Mouse (Mus musculus): ENCODE measurements around the gene Hic2. TPM values are rescaled to one million over a fixed set of nuclear protein-coding genes. Genes with fewer than 3 reads are reported as not detected.

Hic2 gene
- polyA plus RNA-seq, 1 experiment = 1.8 TPM

DNA sequence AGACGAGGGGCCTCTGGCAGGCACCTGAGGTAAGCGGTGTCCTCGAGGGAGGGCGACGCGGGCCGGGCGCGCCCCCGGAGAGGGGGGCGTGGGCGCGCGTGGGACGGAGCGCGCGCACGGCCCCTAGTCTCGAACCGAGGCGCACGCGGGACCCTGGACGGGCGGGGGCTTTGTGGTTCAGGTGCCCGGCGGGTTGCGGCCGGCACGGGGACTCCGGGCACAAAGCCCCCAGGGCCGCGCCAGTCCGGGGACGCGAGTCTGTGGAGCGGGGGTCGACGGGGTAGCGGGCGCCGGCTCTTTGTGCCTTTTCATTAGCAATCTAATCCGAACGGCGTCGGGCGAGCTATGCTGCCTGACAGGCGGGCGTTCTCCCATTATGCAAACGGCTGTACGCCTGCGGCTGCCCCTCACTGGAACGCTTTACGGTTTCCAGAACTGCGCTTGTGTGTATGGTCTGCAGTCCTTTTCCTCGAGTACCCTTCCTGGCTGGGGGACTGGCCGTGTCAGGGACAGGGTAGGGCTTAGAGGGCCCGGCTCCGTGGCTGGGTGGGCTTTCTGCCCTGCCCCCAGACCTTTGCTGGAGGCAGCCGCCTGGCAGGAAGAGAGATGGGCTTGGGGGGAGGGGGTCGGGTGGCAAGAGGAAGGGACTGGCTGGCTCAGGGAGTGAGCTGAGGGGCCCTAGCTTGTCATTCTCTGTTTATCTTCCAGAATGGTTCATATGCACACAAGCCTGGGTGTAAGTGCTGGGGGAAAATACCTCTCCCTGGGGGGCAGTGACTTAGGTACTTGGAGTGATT, 528 bp downstream of the Hic2 start:
- Histone ChIP-seq H3K27me3 (replicated peaks) (peaks cover 2% of the 10 kb centered on the region), H3K9me3 (peaks cover 15% of the 10 kb centered on the region), H3K4me1 (peaks cover 49% of the 10 kb centered on the region), H3K4me3 (replicated peaks) (peak overlapping the region; percentile 95), H3K36me3 (replicated peaks; ENCODE audit: low read length) (no peaks in the 10 kb centered on the region)
- no peak for TF ChIP-seq FLI1 (IDR thresholded peaks at IDR 0.05; ENCODE audit: low read length)
- TF ChIP-seq GATA1 (IDR thresholded peaks at IDR 0.05; ENCODE audit: borderline replicate concordance, low read length) = no peak

DNA sequence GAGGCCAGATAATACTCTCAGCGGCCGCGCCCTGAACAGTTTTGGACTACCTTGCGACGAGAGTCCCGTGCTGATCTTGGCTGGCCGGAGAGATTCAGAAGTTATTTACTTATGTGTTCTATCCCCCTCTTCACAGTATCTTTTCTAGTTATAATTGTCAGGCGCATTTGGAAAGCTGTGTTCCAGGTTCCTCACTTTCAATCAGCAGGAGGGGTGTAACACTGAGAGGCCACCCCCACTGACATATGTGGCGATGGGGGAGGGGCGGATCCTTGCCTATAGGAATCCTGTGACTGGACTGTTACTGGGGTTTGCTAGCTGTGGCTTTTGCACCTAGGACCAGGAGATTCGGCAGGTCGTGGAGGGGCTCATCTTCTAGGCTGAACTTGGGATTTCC, 1.1 kb downstream of the Hic2 start:
- Histone ChIP-seq H3K4me3 (replicated peaks) (peak overlapping the region; percentile 95), H3K27me3 (replicated peaks) (no peaks in the 10 kb centered on the region), H3K4me1 (peaks cover 55% of the 10 kb centered on the region), H3K9me3 (peaks cover 9% of the 10 kb centered on the region), H3K36me3 (replicated peaks; ENCODE audit: low read length) (no peaks in the 10 kb centered on the region)
- no peak for TF ChIP-seq GATA1 (IDR thresholded peaks at IDR 0.05; ENCODE audit: borderline replicate concordance, low read length)
- TF ChIP-seq FLI1 (IDR thresholded peaks at IDR 0.05; ENCODE audit: low read length) = no peak

DNA sequence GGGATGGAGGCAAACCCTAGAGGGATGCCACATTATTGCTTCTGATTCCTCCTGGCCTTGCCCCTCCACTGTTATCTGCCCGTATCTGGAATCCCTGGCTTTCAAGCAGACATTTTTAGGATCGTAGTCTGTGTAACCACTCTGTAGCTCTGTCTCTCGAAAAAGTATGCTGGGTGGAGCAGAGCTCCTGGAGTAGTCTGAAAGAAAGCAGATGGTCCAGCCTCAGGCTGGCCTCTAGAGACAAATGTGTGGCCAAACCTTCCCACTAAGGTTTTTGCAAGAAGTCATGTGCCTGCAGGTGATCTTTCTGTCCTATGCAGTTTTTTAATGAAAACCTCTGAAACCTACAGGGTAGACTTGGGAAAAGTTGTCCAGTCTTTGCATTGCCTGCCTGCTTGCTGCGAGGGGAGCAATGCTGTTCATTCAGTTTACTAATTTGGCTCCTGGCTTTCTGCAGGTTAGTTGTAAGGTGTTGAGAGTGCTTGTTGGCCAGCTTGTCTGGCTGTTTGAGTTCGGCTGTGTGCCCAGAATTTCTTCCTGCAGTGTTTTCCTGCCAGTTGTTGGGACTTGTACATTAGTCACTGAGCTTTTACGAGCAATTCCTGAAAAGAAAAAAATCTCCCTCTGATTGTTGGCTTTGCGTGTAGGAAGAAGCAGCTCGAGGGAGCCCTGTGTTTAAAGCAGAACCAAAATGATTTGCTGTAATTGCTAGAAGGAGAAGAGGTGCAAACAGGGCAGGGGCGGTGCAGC, 1.7 kb downstream of the Hic2 start:
- Histone ChIP-seq H3K27me3 (replicated peaks) (no peaks in the 10 kb centered on the region), H3K36me3 (replicated peaks; ENCODE audit: low read length) (no peaks in the 10 kb centered on the region), H3K4me1 (peaks cover 61% of the 10 kb centered on the region), H3K4me3 (replicated peaks) (peak overlapping the region; percentile 95), H3K9me3 (peaks cover 3% of the 10 kb centered on the region)
- TF ChIP-seq GATA1 (IDR thresholded peaks at IDR 0.05; ENCODE audit: borderline replicate concordance, low read length) (no peak), FLI1 (IDR thresholded peaks at IDR 0.05; ENCODE audit: low read length) (no peak)

DNA sequence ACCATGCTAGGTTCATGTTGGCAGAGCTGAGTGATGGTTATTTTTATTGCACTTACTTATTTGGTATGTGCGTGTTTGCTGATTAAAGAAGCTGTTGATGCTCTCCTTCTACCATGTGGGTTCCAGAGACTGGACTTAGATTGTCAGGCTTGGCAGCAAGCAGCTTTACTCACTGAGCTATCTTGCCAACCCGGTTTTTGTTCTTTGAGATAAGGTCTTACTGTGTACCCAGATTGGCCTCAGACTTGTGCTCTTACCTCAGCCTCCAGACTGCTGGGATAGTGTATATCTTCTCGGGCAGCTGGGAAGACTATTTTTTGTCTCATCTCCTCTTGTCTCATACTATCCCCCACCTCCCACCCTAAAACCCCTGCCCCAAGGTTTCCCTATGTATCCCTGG, 4.3 kb downstream of the Hic2 start:
- TF ChIP-seq GATA1 (IDR thresholded peaks at IDR 0.05; ENCODE audit: borderline replicate concordance, low read length) (no peak), FLI1 (IDR thresholded peaks at IDR 0.05; ENCODE audit: low read length) (no peak)
- H3K36me3 ChIP-seq (replicated peaks; ENCODE audit: low read length) = no peaks in the 10 kb centered on the region
- peaks cover 69% of the 10 kb centered on the region for H3K4me1 ChIP-seq
- H3K27me3 ChIP-seq (replicated peaks) = no peaks in the 10 kb centered on the region
- H3K9me3 ChIP-seq = no peaks in the 10 kb centered on the region
- peak overlapping the region; percentile 29 for H3K4me3 ChIP-seq (replicated peaks)

DNA sequence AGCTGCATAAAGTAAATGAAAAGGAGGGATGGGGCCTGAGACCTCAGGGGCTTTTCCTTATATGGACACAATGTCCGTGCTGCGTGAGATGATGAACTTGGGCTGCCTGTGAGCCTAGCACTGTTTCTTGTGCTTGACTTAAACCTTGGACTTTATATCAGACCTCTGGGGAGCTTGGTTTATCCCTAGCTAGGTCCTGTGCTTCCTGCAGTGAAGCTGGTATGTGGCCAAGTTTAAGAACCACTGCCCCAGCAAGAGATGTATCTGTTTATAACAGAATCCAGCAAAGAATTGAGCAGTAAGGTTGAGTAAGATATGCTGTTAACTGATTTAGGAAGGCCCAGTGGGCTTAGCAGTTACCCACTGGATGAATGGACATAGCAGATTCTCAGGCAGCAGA, 6.0 kb downstream of the Hic2 start:
- H3K36me3 ChIP-seq (replicated peaks; ENCODE audit: low read length) = no peaks in the 10 kb centered on the region
- H3K9me3 ChIP-seq = no peaks in the 10 kb centered on the region
- peaks cover 67% of the 10 kb centered on the region for H3K4me1 ChIP-seq
- no peaks in the 10 kb centered on the region for H3K27me3 ChIP-seq (replicated peaks)
- H3K4me3 ChIP-seq (replicated peaks) = no peak overlapping the region
- no peak for TF ChIP-seq GATA1 (IDR thresholded peaks at IDR 0.05; ENCODE audit: borderline replicate concordance, low read length)
- no peak for TF ChIP-seq FLI1 (IDR thresholded peaks at IDR 0.05; ENCODE audit: low read length)

DNA sequence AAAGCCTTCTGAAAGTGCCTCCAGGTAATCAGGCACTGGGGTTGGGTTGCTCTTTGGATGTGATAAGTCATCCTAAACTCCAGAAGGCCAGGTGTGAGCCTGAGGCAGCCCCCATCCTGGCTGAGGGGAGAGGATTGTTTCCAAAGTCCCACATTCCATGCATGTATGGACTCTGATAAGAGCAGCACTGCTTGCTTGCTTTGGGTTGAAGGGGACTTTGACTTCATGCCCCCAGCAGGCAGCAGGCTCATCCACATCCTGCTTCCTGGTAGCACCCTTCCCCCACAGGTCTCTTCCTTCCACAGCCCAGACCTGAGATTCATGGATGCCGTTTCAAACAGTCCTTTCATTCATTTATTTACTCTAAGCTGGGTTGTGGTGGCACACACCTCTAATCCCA, 10.4 kb downstream of the Hic2 start:
- Histone ChIP-seq H3K9me3 (no peaks in the 10 kb centered on the region), H3K36me3 (replicated peaks; ENCODE audit: low read length) (no peaks in the 10 kb centered on the region), H3K27me3 (replicated peaks) (no peaks in the 10 kb centered on the region), H3K4me3 (replicated peaks) (no peak overlapping the region), H3K4me1 (peaks cover 42% of the 10 kb centered on the region)
- TF ChIP-seq FLI1 (IDR thresholded peaks at IDR 0.05; ENCODE audit: low read length) (no peak), GATA1 (IDR thresholded peaks at IDR 0.05; ENCODE audit: borderline replicate concordance, low read length) (no peak)

DNA sequence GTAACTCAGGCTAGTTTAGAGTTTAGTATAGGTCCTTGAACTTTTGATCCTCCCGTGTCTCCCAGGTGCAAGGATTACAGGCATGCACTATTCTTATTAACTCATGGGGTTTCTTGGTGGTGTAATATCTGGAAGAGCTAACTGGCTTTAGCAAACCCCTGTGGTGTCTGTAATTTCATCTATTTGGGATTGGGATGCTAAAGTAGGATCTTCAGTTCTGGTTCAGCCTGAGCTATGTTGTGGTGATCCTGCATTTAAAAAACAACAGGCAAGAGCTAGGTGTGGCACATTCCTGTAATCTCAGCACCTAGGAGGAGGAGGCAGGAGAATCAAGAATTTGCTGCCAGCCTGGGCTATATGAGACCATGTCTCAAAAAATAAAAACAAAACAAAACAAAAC, 11.6 kb downstream of the Hic2 start:
- TF ChIP-seq FLI1 (IDR thresholded peaks at IDR 0.05; ENCODE audit: low read length) = no peak
- no peak for TF ChIP-seq GATA1 (IDR thresholded peaks at IDR 0.05; ENCODE audit: borderline replicate concordance, low read length)

DNA sequence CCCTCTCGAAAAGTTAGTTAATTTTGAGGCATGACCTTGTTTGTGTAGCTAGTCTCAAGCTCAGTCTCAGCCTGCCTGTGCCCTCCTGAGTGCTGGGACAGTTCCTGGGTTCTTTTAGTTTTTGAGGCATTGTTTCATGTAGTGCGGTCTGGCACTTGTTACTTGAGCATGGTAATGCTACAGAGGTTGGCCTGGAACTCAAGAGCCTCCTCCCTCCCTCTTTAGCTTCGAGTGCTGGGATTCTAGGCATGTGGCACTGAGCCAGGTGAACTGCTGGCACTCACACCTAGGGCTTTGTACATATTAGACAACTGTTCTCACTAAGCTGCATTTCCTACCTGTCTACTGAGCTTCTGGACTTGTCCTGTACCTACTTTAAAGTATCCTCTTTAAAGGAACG, 14.4 kb downstream of the Hic2 start:
- H3K9me3 ChIP-seq = no peaks in the 10 kb centered on the region
- no peaks in the 10 kb centered on the region for H3K27me3 ChIP-seq (replicated peaks)
- no peak overlapping the region for H3K4me3 ChIP-seq (replicated peaks)
- TF ChIP-seq GATA1 (IDR thresholded peaks at IDR 0.05; ENCODE audit: borderline replicate concordance, low read length) (no peak), FLI1 (IDR thresholded peaks at IDR 0.05; ENCODE audit: low read length) (no peak)
- H3K4me1 ChIP-seq = peaks cover 56% of the 10 kb centered on the region
- H3K36me3 ChIP-seq (replicated peaks; ENCODE audit: low read length) = no peaks in the 10 kb centered on the region

More for the DNA sequence above, 11.6 kb downstream of the Hic2 start:
- no peak overlapping the region for H3K4me3 ChIP-seq (replicated peaks)
- peaks cover 42% of the 10 kb centered on the region for H3K4me1 ChIP-seq
- H3K27me3 ChIP-seq (replicated peaks) = no peaks in the 10 kb centered on the region
- no peaks in the 10 kb centered on the region for H3K36me3 ChIP-seq (replicated peaks; ENCODE audit: low read length)
- no peaks in the 10 kb centered on the region for H3K9me3 ChIP-seq

DNA sequence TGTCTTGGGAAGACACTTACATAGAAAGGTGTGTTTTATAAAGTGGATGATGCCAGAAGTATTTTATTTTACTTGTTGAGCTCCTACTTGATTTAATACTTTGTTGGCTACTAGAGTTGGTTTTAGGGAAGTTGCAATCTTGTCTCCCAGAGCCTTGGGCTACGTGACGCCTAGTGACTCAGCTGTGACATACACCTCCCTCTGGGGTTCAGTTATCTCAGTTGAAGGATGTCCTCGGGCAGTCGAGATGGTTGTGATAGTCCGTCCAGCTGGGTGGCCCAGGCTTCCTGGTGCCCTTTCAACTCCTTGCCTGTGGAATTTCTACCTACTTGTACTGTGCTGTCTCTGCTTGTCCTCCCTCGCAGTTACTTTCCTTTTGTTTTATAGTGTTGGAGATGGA, 15.8 kb downstream of the Hic2 start:
- H3K27me3 ChIP-seq (replicated peaks) = no peaks in the 10 kb centered on the region
- peaks cover 60% of the 10 kb centered on the region for H3K4me1 ChIP-seq
- TF ChIP-seq FLI1 (IDR thresholded peaks at IDR 0.05; ENCODE audit: low read length) = no peak
- no peak for TF ChIP-seq GATA1 (IDR thresholded peaks at IDR 0.05; ENCODE audit: borderline replicate concordance, low read length)
- H3K9me3 ChIP-seq = no peaks in the 10 kb centered on the region
- no peaks in the 10 kb centered on the region for H3K36me3 ChIP-seq (replicated peaks; ENCODE audit: low read length)
- peak overlapping the region; percentile 80 for H3K4me3 ChIP-seq (replicated peaks)

DNA sequence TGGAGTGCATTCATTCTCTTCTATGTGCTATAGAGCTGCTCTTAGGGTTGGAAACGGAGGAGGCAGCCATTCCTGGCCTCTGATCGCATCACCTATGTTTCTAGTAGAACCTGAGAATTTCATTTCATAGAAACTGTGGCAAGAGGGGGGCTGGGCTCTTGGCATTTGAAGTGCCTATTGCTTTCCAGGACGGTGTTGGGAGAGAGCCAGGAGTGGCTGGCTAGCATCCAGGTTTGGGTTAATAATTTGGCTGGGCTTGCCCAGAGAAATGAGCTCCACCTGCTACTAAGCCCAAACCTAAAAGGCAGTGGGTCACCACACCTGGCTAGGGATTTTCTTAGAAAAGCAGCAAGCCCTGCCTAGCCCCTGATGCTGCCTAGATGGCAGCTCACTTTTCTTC, 18.2 kb downstream of the Hic2 start:
- Histone ChIP-seq H3K36me3 (replicated peaks; ENCODE audit: low read length) (peaks cover 15% of the 10 kb centered on the region), H3K4me3 (replicated peaks) (no peak overlapping the region), H3K4me1 (peaks cover 70% of the 10 kb centered on the region), H3K27me3 (replicated peaks) (no peaks in the 10 kb centered on the region), H3K9me3 (no peaks in the 10 kb centered on the region)
- no peak for TF ChIP-seq GATA1 (IDR thresholded peaks at IDR 0.05; ENCODE audit: borderline replicate concordance, low read length)
- TF ChIP-seq FLI1 (IDR thresholded peaks at IDR 0.05; ENCODE audit: low read length) = no peak
